Mouse (Mus musculus) CH12.LX (cell line): ENCODE data around the gene Rnf6.

Source experiments
- BHLHE40 ChIP-seq: IDR thresholded peaks from 2 replicates; pipeline ENCODE4 v1.6.1; 2011; ENCODE audit warnings: mild to moderate bottlenecking, low read depth, low read length, improper control_type of control experiment
- CTCF ChIP-seq, 2 experiments: IDR thresholded peaks in 1 of 2; conservative IDR thresholded peaks in 1 of 2; 2 replicates each; pipeline ENCODE4 v1.5.1; 2011 to 2012; ENCODE audit warnings: low read depth in 2 of 2, low read length in 2 of 2, improper control_type of control experiment in 1 of 2, inconsistent platforms in 1 of 2, mild to moderate bottlenecking in 1 of 2, moderate library complexity in 1 of 2
- EP300 ChIP-seq: IDR thresholded peaks from 2 replicates; pipeline ENCODE4 v1.6.1; 2011; ENCODE audit warnings: low read length, improper control_type of control experiment
- JUN ChIP-seq: IDR thresholded peaks from 2 replicates; pipeline ENCODE4 v1.6.1; 2011; ENCODE audit warnings: low read depth, mild to moderate bottlenecking, low read length, improper control_type of control experiment, moderate library complexity; ENCODE audit not compliant: insufficient read depth
- MYC ChIP-seq: IDR thresholded peaks from 2 replicates; pipeline ENCODE4 v1.6.1; 2011; ENCODE audit warnings: low read depth, mild to moderate bottlenecking, improper control_type of control experiment, low read length
- TCF12 ChIP-seq: IDR thresholded peaks from 2 replicates; pipeline ENCODE4 v1.6.1; 2014; ENCODE audit warnings: low read depth, mild to moderate bottlenecking, inconsistent platforms, low read length, improper control_type of control experiment
- USF2 ChIP-seq: conservative IDR thresholded peaks from 2 replicates; pipeline ENCODE4 v1.6.1; 2011; ENCODE audit warnings: low read depth, low read length, improper control_type of control experiment

DNA sequence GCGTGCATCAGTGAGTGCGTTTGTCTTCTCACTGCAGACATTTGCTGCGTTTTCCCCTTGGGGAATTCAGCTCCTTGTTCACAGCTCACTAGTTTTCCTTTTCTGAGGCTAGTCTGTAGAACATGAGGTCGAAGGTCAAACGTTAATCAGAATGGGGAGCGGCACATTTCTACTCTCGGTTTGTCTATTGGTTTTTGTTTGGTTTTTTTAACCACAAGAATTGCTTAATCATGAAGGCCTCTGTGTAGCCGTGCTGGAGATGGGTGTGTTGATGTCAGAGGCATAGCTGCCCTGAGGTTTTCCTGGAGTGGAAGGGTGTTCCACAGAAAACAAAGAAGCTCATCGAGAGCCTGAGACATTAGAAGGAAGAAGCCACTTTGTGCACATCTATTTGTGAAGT, 49.2 kb upstream of the Rnf6 start:
- TF ChIP-seq MYC, result no peak
- TF ChIP-seq USF2, result no peak
- TF ChIP-seq JUN, result no peak
- no peak for TF ChIP-seq TCF12
- no peak for TF ChIP-seq CTCF (conservative IDR thresholded peaks at IDR 0.05 in 1 of 2, IDR thresholded peaks at IDR 0.05 in 1 of 2; ENCODE audit: low read depth in 2 of 2, low read length in 2 of 2)
- TF ChIP-seq EP300, result no peak
- TF ChIP-seq BHLHE40, result no peak
